Mouse (Mus musculus) myocyte (in vitro differentiated cells): ENCODE measurements around the gene Elovl2. TPM values are rescaled to one million over a fixed set of nuclear protein-coding genes. Genes with fewer than 3 reads are reported as not detected.

Experiments used
- H3K27me3 ChIP-seq: one replicate; pipeline ENCODE4 v1.6.1; 2011; ENCODE audit not compliant: control insufficient read depth, insufficient read depth, insufficient read length
- H3K36me3 ChIP-seq: one replicate; pipeline ENCODE4 v1.6.1; 2011; ENCODE audit not compliant: control insufficient read depth, insufficient read depth
- H3K4me2 ChIP-seq: one replicate; pipeline ENCODE4 v1.6.1; 2011; ENCODE audit warnings: low read depth, control low read depth
- H3K4me3 ChIP-seq: one replicate; pipeline ENCODE4 v1.5.1; 2011; ENCODE audit warnings: mild to moderate bottlenecking, control low read depth, moderate library complexity
- H3K79me2 ChIP-seq: one replicate; pipeline ENCODE4 v1.6.1; 2011; ENCODE audit not compliant: control insufficient read depth, insufficient read depth
- H3ac ChIP-seq: one replicate; pipeline ENCODE4 v1.6.1; 2011; ENCODE audit not compliant: control insufficient read depth, insufficient read length
- CEBPB ChIP-seq: IDR thresholded peaks from 2 replicates; pipeline ENCODE4 v1.6.1; 2011; ENCODE audit warnings: mild to moderate bottlenecking, moderate library complexity; ENCODE audit not compliant: poor library complexity, insufficient read depth, severe bottlenecking
- E2F4 ChIP-seq: IDR thresholded peaks from one replicate; pipeline ENCODE4 v1.6.1; 2011; ENCODE audit warnings: mild to moderate bottlenecking, control low read depth, moderate library complexity; ENCODE audit not compliant: insufficient read depth
- MAX ChIP-seq: IDR thresholded peaks from one replicate; pipeline ENCODE4 v1.6.1; 2011; ENCODE audit warnings: low read depth, mild to moderate bottlenecking, control low read depth
- MYOD1 ChIP-seq, 3 experiments: IDR thresholded peaks; one replicate each; pipeline ENCODE4 v1.6.1; 2011; ENCODE audit warnings: control low read depth in 2 of 3, low read depth in 2 of 3, mild to moderate bottlenecking in 2 of 3, moderate library complexity in 1 of 3; ENCODE audit not compliant: insufficient read length in 2 of 3, control insufficient read depth in 1 of 3
- MYOG ChIP-seq, 3 experiments: IDR thresholded peaks; one replicate each; pipeline ENCODE4 v1.6.1; 2011; ENCODE audit warnings: control low read depth in 2 of 3, low read depth in 2 of 3, mild to moderate bottlenecking in 2 of 3; ENCODE audit not compliant: insufficient read length in 2 of 3, control insufficient read depth in 1 of 3, insufficient read depth in 1 of 3
- POLR2A ChIP-seq: IDR thresholded peaks from one replicate; pipeline ENCODE4 v1.6.1; 2011; ENCODE audit warnings: low read depth, mild to moderate bottlenecking, control low read depth, moderate library complexity; ENCODE audit not compliant: insufficient read length
- POLR2AphosphoS2 ChIP-seq: IDR thresholded peaks from one replicate; pipeline ENCODE4 v1.6.1; 2011; ENCODE audit warnings: low read depth, control low read depth; ENCODE audit not compliant: insufficient read length
- REST ChIP-seq: IDR thresholded peaks from one replicate; pipeline ENCODE4 v1.6.1; 2011; ENCODE audit warnings: mild to moderate bottlenecking, control low read depth, moderate library complexity; ENCODE audit not compliant: insufficient read depth, insufficient read length
- SRF ChIP-seq: IDR thresholded peaks from one replicate; pipeline ENCODE4 v1.6.1; 2011; ENCODE audit warnings: low read depth; ENCODE audit not compliant: control insufficient read depth, insufficient read length
- TCF12 ChIP-seq: IDR thresholded peaks from one replicate; pipeline ENCODE4 v1.6.1; 2011; ENCODE audit warnings: mild to moderate bottlenecking, control low read depth; ENCODE audit not compliant: poor library complexity, insufficient read depth, severe bottlenecking
- TCF3 ChIP-seq: IDR thresholded peaks from one replicate; pipeline ENCODE4 v1.6.1; 2011; ENCODE audit warnings: low read depth, control low read depth; ENCODE audit not compliant: insufficient read length
- USF1 ChIP-seq: IDR thresholded peaks from one replicate; pipeline ENCODE4 v1.6.1; 2011; ENCODE audit warnings: low read depth, mild to moderate bottlenecking, control low read depth, moderate library complexity
- polyA plus RNA-seq: library from polyadenylated mRNA; unstranded; fragments of >200 nt; fragmentation: generic; extraction: Trizol; gene quantifications from one replicate; pipeline ENCODE4 v1.2.1, GENCODE M21; 2012; ENCODE audit warnings: missing spikeins

Gene Elovl2
- polyA plus RNA-seq, 1 experiment, result not detected

GRCm38 (mm10) chr13:41232209-41232608 lies 12.0 kb upstream of the Elovl2 start:
- Histone ChIP-seq H3K4me2 (no peak overlapping the region), H3ac (no peak overlapping the region), H3K27me3 (peaks cover 55% of the 10 kb centered on the region), H3K36me3 (no peaks in the 10 kb centered on the region), H3K4me3 (no peak overlapping the region), H3K79me2 (no peaks in the 10 kb centered on the region)
- TF ChIP-seq CEBPB (no peak), MAX (no peak), MYOD1 (IDR thresholded peaks at IDR 0.05; ENCODE audit: control insufficient read depth in 1 of 3, insufficient read length in 2 of 3, low read depth in 2 of 3) (no peak), MYOG (IDR thresholded peaks at IDR 0.05; ENCODE audit: control insufficient read depth in 1 of 3, insufficient read depth in 1 of 3, insufficient read length in 2 of 3, low read depth in 2 of 3) (no peak), POLR2AphosphoS2 (no peak), POLR2A (no peak), E2F4 (no peak), USF1 (no peak), TCF3 (no peak), TCF12 (no peak), REST (no peak), SRF (no peak)

- Histone ChIP-seq H3K36me3 (no peaks in the 10 kb centered on the region), H3K79me2 (no peaks in the 10 kb centered on the region), H3K4me2 (no peak overlapping the region), H3ac (no peak overlapping the region), H3K4me3 (no peak overlapping the region), H3K27me3 (peaks cover 50% of the 10 kb centered on the region)
- TF ChIP-seq REST (no peak), MAX (no peak), MYOG (IDR thresholded peaks at IDR 0.05; ENCODE audit: control insufficient read depth in 1 of 3, insufficient read depth in 1 of 3, insufficient read length in 2 of 3, low read depth in 2 of 3) (no peak), E2F4 (no peak)
Measured at GRCm38 (mm10) chr13:41231389-41231983, 11.3 kb upstream of the Elovl2 start.

- H3K36me3 ChIP-seq, result no peaks in the 10 kb centered on the region
- TF ChIP-seq USF1 (no peak), E2F4 (no peak), TCF12 (no peak), TCF3 (no peak), POLR2AphosphoS2 (no peak), MYOG (IDR thresholded peaks at IDR 0.05; ENCODE audit: control insufficient read depth in 1 of 3, insufficient read depth in 1 of 3, insufficient read length in 2 of 3, low read depth in 2 of 3) (no peak), MYOD1 (IDR thresholded peaks at IDR 0.05; ENCODE audit: control insufficient read depth in 1 of 3, insufficient read length in 2 of 3, low read depth in 2 of 3) (no peak), SRF (no peak), MAX (no peak), POLR2A (no peak), CEBPB (no peak), REST (no peak)
- H3K4me3 ChIP-seq, result no peak overlapping the region
- peaks cover 41% of the 10 kb centered on the region for H3K27me3 ChIP-seq
- H3K79me2 ChIP-seq, result no peaks in the 10 kb centered on the region
- H3K4me2 ChIP-seq, result no peak overlapping the region
- no peak overlapping the region for H3ac ChIP-seq
Measured at GRCm38 (mm10) chr13:41230256-41230655, 10.1 kb upstream of the Elovl2 start.

GRCm38 (mm10) chr13:41228060-41228459 lies 7.9 kb upstream of the Elovl2 start:
- Histone ChIP-seq H3K36me3 (no peaks in the 10 kb centered on the region), H3K4me3 (no peak overlapping the region), H3K79me2 (no peaks in the 10 kb centered on the region), H3K27me3 (peaks cover 31% of the 10 kb centered on the region), H3ac (no peak overlapping the region), H3K4me2 (no peak overlapping the region)
- no peak for TF ChIP-seq MYOG (IDR thresholded peaks at IDR 0.05; ENCODE audit: control insufficient read depth in 1 of 3, insufficient read depth in 1 of 3, insufficient read length in 2 of 3, low read depth in 2 of 3)
- no peak for TF ChIP-seq SRF
- TF ChIP-seq CEBPB, result no peak
- TF ChIP-seq TCF12, result no peak
- TF ChIP-seq REST, result no peak
- TF ChIP-seq POLR2A, result no peak
- no peak for TF ChIP-seq USF1
- TF ChIP-seq MAX, result no peak
- no peak for TF ChIP-seq E2F4
- no peak for TF ChIP-seq TCF3
- no peak for TF ChIP-seq MYOD1 (IDR thresholded peaks at IDR 0.05; ENCODE audit: control insufficient read depth in 1 of 3, insufficient read length in 2 of 3, low read depth in 2 of 3)
- TF ChIP-seq POLR2AphosphoS2, result no peak

GRCm38 (mm10) chr13:41226513-41226912 lies 6.3 kb upstream of the Elovl2 start:
- H3K4me3 ChIP-seq, result no peak overlapping the region
- no peak overlapping the region for H3K4me2 ChIP-seq
- TF ChIP-seq TCF12, result no peak
- TF ChIP-seq MAX, result no peak
- TF ChIP-seq MYOD1 (IDR thresholded peaks at IDR 0.05; ENCODE audit: control insufficient read depth in 1 of 3, insufficient read length in 2 of 3, low read depth in 2 of 3), result no peak
- no peak for TF ChIP-seq TCF3
- no peak for TF ChIP-seq SRF
- H3K79me2 ChIP-seq, result no peaks in the 10 kb centered on the region
- no peaks in the 10 kb centered on the region for H3K36me3 ChIP-seq
- H3K27me3 ChIP-seq, result peaks cover 29% of the 10 kb centered on the region
- H3ac ChIP-seq, result no peak overlapping the region
